25 mouse cellular contexts compared by ENCODE assay signal in the genomic region with DNA sequence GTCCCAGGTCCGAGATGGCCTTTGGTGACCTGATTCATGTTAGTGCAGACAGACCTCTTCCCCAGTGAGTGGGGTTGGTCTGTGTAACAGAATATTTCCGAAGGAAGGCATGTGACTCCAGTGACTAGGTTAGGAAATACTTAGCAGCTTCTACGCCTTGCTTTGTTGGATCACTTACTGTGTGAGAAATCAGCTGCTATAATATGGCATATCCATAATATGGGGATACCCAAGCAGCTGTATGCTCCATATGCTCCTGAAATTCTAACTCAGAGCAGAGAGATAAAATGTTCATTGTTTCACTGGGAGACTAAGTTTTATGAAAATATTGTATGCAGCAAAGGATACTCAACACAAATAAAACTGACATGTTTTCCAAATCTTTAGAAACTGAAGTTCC.
"Had no signal": no experiment of that assay in that cellular context is flagged by ENCODE, and none has a peak within 500 bp of the region (broad histone marks: within the 10 kb centered on the region; RNA-seq: fewer than 3 reads in every experiment).

No protein-coding gene starts in this region.

- DNase-seq: kidney, postnatal 25 days; layer of hippocampus, adult 9-11 months; liver; lung, adult 18-20 months; lung, postnatal 10 days; lung, postnatal 36 days; retina, postnatal 1 day; right cerebral cortex, postnatal 25 days; thymus, adult 2 months; thymus, postnatal 14 days; thymus, postnatal 4 days had no signal

- H3K9ac ChIP-seq: limb, embryonic 13.5 days; liver, embryonic 12.5 days; liver, embryonic 15.5 days; lung, embryonic 15.5 days; midbrain, embryonic 13.5 days; neural tube, embryonic 13.5 days had no signal

- H3K36me3 ChIP-seq: limb, embryonic 10.5 days; limb, embryonic 13.5 days; liver, embryonic 12.5 days; liver, embryonic 15.5 days; lung, embryonic 15.5 days; midbrain, embryonic 10.5 days; midbrain, embryonic 13.5 days; neural tube, embryonic 13.5 days had no signal

- H3K9me3 ChIP-seq: limb, embryonic 10.5 days; liver, embryonic 12.5 days; liver, embryonic 15.5 days; lung, embryonic 15.5 days; megakaryocyte, embryonic 14.5 days; midbrain, embryonic 13.5 days; neural tube, embryonic 13.5 days had no signal

- ATAC-seq: liver, embryonic 12.5 days; midbrain, embryonic 13.5 days; midbrain, embryonic 16.5 days had no signal

- H3K27me3 ChIP-seq: limb, embryonic 13.5 days; liver, embryonic 12.5 days; liver, embryonic 15.5 days; lung, embryonic 15.5 days; midbrain, embryonic 13.5 days; neural tube, embryonic 13.5 days had no signal

- H3K4me2 ChIP-seq: limb, embryonic 13.5 days; liver, embryonic 12.5 days; liver, embryonic 15.5 days; lung, embryonic 15.5 days; midbrain, embryonic 13.5 days; neural tube, embryonic 13.5 days had no signal

- H3K4me1 ChIP-seq: lung, embryonic 15.5 days had no signal

- H3K4me3 ChIP-seq: layer of hippocampus, adult 2 months; limb, embryonic 10.5 days; limb, embryonic 13.5 days; liver, embryonic 12.5 days; liver, embryonic 15.5 days; lung, embryonic 15.5 days; megakaryocyte, embryonic 14.5 days; midbrain, embryonic 10.5 days; midbrain, embryonic 13.5 days; myocyte; neural tube, embryonic 13.5 days had no signal

- H3K27ac ChIP-seq: kidney, postnatal 0 days; layer of hippocampus, adult 2 months; limb, embryonic 10.5 days; limb, embryonic 13.5 days; liver, embryonic 12.5 days; liver, embryonic 15.5 days; lung, embryonic 15.5 days; midbrain, embryonic 10.5 days; midbrain, embryonic 13.5 days; neural tube, embryonic 13.5 days; stomach, postnatal 0 days had no signal
